Mouse (Mus musculus): ENCODE results near the gene Gns.

The Gns gene

GRCm38 (mm10) chr10:121365781-121366272 is 937 bp downstream of the Gns start:
- DNase-seq (ENCODE audit: extremely low spot score), result no peak

- no peak for DNase-seq (ENCODE audit: extremely low spot score)
These were observed 2.4 kb downstream of the Gns start for GRCm38 (mm10) chr10:121367271-121367670.

GRCm38 (mm10) chr10:121367780-121368179 is 2.9 kb downstream of the Gns start:
- no peak for DNase-seq (ENCODE audit: extremely low spot score)

DNA sequence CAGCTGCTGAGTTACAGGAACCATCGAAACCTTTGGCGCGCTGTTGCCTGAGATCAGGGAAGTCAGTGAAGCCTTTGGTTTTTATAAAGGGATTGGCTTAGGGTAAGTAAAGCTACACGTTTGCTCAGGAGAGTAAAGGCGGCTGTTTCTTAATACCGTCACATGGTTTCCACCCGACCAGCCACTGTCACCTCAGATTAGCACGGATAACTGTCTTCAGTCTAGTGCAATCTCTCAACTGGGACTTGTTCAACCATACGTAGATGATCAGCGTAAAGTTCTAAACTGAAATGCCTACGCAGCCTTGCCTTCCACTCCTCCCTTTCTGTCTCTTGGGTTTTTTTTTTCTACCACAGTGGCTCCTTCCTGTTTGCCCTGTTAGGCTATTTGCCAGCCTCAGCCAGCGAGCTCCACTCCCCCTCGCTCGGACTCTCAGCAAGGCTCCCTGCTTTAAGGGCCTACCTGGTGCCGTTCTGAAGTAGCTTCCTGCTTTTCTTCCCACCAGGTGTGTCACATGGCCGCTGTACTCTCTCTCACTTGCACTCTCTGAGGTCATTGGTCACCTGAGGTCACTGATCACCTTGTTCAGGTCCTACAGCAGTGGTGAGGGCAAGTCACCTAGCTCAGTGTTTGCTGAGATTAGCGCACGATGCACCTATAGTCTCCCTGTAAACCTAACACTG is 4.0 kb downstream of the Gns start:
- DNase-seq (ENCODE audit: extremely low spot score), result no peak

DNA sequence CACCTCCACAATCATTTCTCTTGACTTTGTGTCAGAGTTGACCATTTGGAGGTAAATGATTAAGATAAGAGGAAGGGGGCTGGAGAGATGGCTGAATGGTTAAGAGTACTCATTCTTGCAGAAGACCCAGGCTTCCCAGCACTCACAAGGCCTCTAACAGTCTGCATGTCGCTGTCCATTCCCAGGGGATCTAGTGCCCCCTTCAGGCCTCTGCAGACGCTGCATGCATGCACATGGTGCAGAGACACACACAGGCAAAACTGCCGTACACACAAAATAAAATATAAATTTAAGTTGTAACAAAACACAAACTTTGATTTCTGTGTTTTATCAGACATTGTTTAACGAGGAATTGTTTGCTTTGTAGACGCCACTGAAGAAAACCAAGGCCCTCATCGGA is 5.9 kb downstream of the Gns start:
- no peak for DNase-seq (ENCODE audit: extremely low spot score)

DNA sequence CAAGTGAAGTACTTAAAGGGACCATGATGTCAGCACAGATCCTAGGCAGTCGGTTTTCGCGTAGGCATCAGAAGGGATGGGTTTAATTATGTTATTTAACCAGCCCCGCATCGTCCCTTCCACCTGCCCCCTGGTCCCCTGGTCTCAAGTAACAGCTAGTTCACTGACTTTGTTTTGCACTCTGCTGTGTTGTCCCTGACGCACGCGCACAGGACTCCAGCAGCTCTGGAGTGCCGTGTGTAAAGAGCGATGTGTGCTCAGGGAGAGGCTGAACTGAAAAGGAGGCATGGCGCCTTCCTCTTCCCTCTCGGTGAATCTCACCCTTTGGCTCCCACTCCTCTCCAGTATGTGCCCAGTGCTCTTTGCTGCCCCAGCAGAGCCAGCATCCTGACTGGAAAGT is 9.1 kb downstream of the Gns start:
- DNase-seq (ENCODE audit: extremely low spot score), result no peak

DNA sequence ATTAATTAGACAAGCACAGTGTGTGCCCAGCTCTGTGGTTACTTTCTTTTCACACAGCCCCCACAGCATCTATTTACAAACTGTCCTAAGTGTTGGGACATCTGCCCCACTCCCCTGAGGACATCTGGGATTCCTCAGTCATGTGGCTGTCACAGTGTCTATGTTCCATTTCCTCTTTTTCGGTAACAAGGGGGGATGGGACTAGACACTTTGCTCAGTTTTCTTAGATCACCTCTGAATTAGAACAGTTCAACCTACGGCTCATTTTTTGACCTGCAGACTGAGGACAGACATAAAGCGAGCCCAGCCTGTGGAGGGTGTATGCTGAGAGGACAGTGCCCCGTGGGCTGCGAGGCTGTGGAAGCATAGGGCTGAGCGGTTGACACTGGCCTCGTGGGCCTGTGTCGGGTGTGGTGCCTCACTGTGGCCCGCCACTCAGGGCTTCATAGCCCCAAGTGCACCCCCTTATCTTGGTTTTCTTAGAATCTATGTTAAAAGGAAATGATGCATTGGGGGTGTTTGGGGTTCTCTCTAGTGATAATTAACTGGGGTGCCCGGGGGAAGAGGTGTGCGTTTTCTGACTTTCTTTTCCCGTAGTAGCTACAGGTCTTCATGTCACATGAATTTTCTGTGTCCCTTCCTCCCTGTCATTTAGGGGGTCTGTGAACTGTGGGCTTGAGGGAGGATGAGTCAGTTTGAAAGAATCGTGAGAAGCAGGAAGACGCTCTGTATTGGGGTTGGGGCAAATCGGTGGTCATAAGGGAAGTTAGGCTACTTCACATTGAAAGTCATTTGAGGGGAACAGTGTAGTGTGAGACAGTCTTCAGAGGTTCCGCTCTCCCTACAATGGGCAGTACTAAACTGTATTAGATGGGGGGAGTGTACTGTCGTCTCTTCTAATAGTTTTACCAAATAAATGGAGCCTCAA is 10.1 kb downstream of the Gns start:
- DNase-seq (ENCODE audit: extremely low spot score), result no peak

GRCm38 (mm10) chr10:121375649-121376493 is 11.0 kb downstream of the Gns start:
- DNase-seq (ENCODE audit: extremely low spot score), result no peak

DNA sequence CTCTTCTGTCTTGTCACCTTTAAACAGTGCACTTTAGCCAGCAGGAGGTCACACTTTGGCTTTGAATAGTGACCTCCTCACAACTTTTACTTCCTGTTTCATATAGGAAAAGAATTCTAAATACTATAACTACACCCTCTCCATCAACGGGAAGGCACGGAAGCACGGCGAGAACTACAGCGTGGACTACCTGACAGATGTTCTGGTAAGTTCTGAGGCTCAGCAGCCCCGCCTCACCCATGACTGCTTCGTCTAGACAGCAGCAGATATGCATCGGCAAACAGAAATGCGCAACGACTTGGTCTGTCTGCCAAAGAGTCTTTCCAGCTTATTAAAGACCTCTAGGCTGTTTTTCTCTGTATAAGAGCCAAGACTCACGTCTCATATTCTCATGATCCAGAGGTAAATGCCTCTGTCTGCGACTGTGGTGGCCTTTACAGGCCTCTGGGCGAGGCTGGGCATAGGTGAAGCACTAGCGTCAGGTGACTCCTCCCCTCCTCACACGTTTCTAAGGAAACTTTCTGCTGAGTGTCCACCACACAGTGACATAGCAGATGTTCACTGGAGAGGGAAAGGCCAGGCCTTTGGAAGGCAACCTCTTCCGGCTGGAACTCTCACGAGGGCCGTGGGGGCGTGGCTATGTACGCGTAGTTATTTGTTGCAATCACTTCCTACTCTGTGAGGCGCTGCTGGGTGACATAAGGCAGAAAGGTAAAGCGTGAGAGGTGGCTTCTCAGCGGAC is 11.8 kb downstream of the Gns start:
- no peak for DNase-seq (ENCODE audit: extremely low spot score)

DNA sequence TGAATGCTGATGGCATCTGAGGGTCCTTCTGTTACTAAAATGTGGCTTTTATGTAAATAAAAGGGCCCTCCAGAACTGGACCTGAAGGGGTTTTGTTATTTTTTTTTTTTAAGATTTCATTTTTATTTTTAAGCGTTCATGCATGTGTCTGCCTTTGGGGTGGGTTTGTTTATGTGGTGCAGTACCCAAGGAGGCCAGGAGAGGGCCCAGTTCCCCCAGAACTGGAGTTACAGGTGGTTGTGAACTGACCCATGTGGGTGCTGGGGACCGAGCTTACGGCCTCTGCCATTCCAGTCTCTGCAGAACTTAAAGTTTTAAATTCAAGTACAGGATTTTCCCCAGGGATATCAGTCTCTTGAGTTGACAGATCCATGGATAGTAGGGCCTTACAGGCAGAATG is 14.5 kb downstream of the Gns start:
- DNase-seq (ENCODE audit: extremely low spot score), result no peak

- no peak for DNase-seq (ENCODE audit: extremely low spot score)
These were observed 16.4 kb downstream of the Gns start for GRCm38 (mm10) chr10:121381280-121381679.

GRCm38 (mm10) chr10:121384710-121385109 is 19.8 kb downstream of the Gns start:
- no peak for DNase-seq (ENCODE audit: extremely low spot score)

GRCm38 (mm10) chr10:121385695-121386094 is 20.8 kb downstream of the Gns start:
- no peak for DNase-seq (ENCODE audit: extremely low spot score)

DNA sequence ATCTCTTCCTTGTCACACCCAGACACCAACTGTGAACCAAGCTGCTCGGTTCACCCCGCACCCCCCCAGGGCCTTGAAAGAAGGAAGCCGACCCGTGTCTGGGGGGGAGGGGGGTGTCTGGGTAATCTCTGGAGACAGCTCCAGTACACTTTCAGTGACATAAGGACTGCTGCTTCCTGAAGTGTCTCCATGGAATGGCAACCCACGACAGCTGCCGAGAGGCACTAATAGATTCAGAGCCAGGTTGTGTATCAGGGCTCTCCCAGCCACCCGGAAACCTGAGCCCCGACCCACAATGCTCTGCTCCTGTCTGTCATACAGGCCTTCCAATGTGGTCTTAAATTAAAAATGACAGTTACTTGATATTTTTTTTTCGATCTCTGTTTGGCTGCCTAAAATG is 21.5 kb downstream of the Gns start:
- no peak for DNase-seq (ENCODE audit: extremely low spot score)

DNA sequence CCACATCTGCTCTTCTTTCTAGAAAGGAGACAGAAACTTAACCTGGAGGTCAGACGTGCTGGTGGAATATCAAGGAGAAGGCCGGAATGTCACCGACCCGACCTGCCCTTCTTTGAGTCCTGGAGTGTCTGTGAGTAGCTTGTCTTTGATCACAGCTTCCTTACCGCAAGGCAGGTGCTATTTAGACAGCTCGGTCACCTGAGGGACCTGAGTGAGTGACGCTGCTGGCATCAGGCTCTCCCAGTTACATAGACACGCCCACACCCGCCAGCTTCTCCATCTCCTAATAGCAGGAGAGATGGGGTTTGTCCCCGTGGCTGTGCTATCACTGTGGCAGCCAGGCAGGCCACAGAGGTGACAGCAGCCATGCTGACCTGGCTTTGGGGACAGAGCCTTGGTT is 25.7 kb downstream of the Gns start:
- no peak for DNase-seq (ENCODE audit: extremely low spot score)

- DNase-seq (ENCODE audit: extremely low spot score), result no peak
These were observed 27.0 kb downstream of the Gns start for GRCm38 (mm10) chr10:121391901-121392300.

- no peak for DNase-seq (ENCODE audit: extremely low spot score)
These were observed 29.4 kb downstream of the Gns start for GRCm38 (mm10) chr10:121394270-121394669.

DNA sequence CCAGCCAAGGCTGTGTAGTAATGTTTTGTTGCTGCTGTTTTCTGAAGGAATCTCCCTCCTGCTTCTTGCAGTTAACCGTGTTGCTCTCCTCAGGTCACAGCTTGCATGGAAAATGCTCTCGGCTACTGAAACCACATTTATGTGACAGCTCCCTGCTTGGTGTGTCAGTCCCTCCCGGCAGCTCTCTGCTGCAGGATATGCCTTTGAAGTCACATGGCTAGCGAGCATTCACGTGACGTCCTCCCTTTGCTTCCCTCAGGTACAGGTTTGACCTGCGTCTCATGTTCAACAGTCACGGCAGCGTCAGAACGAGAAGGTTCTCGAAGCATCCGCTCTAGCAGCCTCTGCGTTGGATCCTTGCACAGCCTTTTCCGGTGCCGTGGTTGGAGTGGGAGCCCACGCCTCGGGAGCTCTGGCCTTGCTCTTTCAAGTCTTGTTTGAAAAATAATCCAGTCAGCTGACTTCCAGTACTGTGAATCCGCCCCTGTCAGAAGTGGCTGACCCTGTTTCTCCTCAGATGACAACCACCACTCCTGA is 30.0 kb downstream of the Gns start:
- DNase-seq (ENCODE audit: extremely low spot score), result no peak

GRCm38 (mm10) chr10:121395542-121396176 is 30.8 kb downstream of the Gns start:
- no peak for DNase-seq (ENCODE audit: extremely low spot score)

DNA sequence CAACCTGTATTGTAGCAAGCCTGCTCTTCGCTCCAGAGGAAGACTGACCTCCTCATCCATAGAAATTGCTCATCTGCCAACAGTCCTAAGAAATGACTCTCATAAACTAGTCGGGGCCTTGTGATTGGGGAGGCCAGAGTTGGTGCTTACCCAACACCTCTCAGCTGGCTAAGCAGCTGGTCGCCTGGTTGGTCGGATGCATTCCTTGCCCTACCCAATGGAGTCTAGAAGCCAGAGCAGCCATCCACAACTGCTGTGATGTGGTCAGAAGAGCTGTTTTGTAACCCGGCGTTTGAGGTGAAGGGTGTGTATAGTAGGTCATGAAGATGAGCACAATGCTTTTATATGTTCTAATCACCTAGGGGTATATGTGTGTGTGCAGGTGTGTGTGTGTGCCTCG is 33.7 kb downstream of the Gns start:
- DNase-seq (ENCODE audit: extremely low spot score), result no peak

- DNase-seq (ENCODE audit: extremely low spot score), result no peak
These were observed 36.1 kb downstream of the Gns start for GRCm38 (mm10) chr10:121401005-121401404.
